Mouse (Mus musculus) layer of hippocampus, adult 9-11 months (tissue): ENCODE results near the gene Slc41a2.
"Not testable (repeated sequence)": the region's sequence is repeated elsewhere in the genome, so short reads cannot be mapped to it uniquely, and the experiment has no call there.

Experiments used
- DNase-seq: peaks from one replicate; pipeline ENCODE4 v3.0.0; 2022

Gene Slc41a2

GRCm38 (mm10) chr10:83337159-83337951 lies at the start of gene Slc41a2:
Gene Slc41a2, minus strand, starts transcription at chr10:83337882.
- peak; percentile 63 for DNase-seq

- no peak for DNase-seq
Observed at GRCm38 (mm10) chr10:83385330-83385910, 47.7 kb upstream of the Slc41a2 start.

- no peak for DNase-seq
Observed at GRCm38 (mm10) chr10:83384456-83385215, 47.0 kb upstream of the Slc41a2 start.

GRCm38 (mm10) chr10:83383863-83384262 lies 46.2 kb upstream of the Slc41a2 start:
- DNase-seq: no peak

GRCm38 (mm10) chr10:83382988-83383387 lies 45.3 kb upstream of the Slc41a2 start:
- no peak for DNase-seq

- no peak for DNase-seq
Observed at GRCm38 (mm10) chr10:83382528-83382927, 44.8 kb upstream of the Slc41a2 start.

- no peak for DNase-seq
Observed at GRCm38 (mm10) chr10:83380501-83380900, 42.8 kb upstream of the Slc41a2 start.

- DNase-seq: no peak
Observed at GRCm38 (mm10) chr10:83378083-83378833, 40.6 kb upstream of the Slc41a2 start.

- no peak for DNase-seq
Observed at GRCm38 (mm10) chr10:83376911-83377682, 39.4 kb upstream of the Slc41a2 start.

- DNase-seq: not testable (repeated sequence)
Observed at GRCm38 (mm10) chr10:83375458-83375857, 37.8 kb upstream of the Slc41a2 start.

- DNase-seq: no peak
Observed at GRCm38 (mm10) chr10:83374045-83374656, 36.5 kb upstream of the Slc41a2 start.

- DNase-seq: no peak
Observed at GRCm38 (mm10) chr10:83368918-83369317, 31.2 kb upstream of the Slc41a2 start.

- DNase-seq: no peak
Observed at GRCm38 (mm10) chr10:83363451-83363850, 25.8 kb upstream of the Slc41a2 start.

GRCm38 (mm10) chr10:83361643-83362382 lies 24.1 kb upstream of the Slc41a2 start:
- peak; percentile 27 for DNase-seq

- DNase-seq: no peak
Observed at GRCm38 (mm10) chr10:83360356-83360755, 22.7 kb upstream of the Slc41a2 start.

- peak; percentile 98 for DNase-seq
Observed at GRCm38 (mm10) chr10:83359956-83360355, 22.3 kb upstream of the Slc41a2 start, which contains the start of gene D10Wsu102e. Gene D10Wsu102e, plus strand, starts transcription at chr10:83360221.

- no peak for DNase-seq
Observed at GRCm38 (mm10) chr10:83359451-83359850, 21.8 kb upstream of the Slc41a2 start.

- no peak for DNase-seq
Observed at GRCm38 (mm10) chr10:83356416-83356815, 18.7 kb upstream of the Slc41a2 start.

- DNase-seq: no peak
Observed at GRCm38 (mm10) chr10:83354333-83354719, 16.6 kb upstream of the Slc41a2 start.

- no peak for DNase-seq
Observed at GRCm38 (mm10) chr10:83353680-83354332, 16.1 kb upstream of the Slc41a2 start.
